Mouse (Mus musculus) C2C12 (cell line): Measurements from ENCODE around the gene Gcm1. TPM values are rescaled to one million over a fixed set of nuclear protein-coding genes. Genes with fewer than 3 reads are reported as not detected.

Source experiments
- H3K27me3 ChIP-seq: one replicate; pipeline ENCODE4 v1.6.1; 2011; ENCODE audit not compliant: control insufficient read depth, insufficient read depth, insufficient read length
- H3K36me3 ChIP-seq: one replicate; pipeline ENCODE4 v1.6.1; 2011; ENCODE audit not compliant: control insufficient read depth, insufficient read depth
- H3K4me3 ChIP-seq: one replicate; pipeline ENCODE4 v1.5.1; 2011; ENCODE audit warnings: mild to moderate bottlenecking, control low read depth; ENCODE audit not compliant: poor library complexity, insufficient read depth, severe bottlenecking
- H3K79me2 ChIP-seq: one replicate; pipeline ENCODE4 v1.6.1; 2011; ENCODE audit not compliant: control insufficient read depth, insufficient read depth
- H3K79me3 ChIP-seq: one replicate; pipeline ENCODE4 v1.6.1; 2011; ENCODE audit warnings: low read depth, control low read depth
- H3ac ChIP-seq: one replicate; pipeline ENCODE3; 2011; ENCODE audit warnings: low read depth; ENCODE audit not compliant: control insufficient read depth, insufficient read length
- CEBPB ChIP-seq: IDR thresholded peaks from one replicate; pipeline ENCODE4 v1.6.1; 2011; ENCODE audit warnings: low read depth, mild to moderate bottlenecking, control low read depth, moderate library complexity
- CTCF ChIP-seq: IDR thresholded peaks from one replicate; pipeline ENCODE4 v1.5.1; 2011; ENCODE audit not compliant: control insufficient read depth, insufficient read depth, insufficient read length
- FOSL1 ChIP-seq: IDR thresholded peaks from one replicate; pipeline ENCODE4 v1.8.0; 2011; ENCODE audit warnings: mild to moderate bottlenecking, low read length; ENCODE audit not compliant: poor library complexity, insufficient read depth, severe bottlenecking
- MAX ChIP-seq: IDR thresholded peaks from one replicate; pipeline ENCODE4 v1.6.1; 2011; ENCODE audit warnings: mild to moderate bottlenecking, control low read depth
- MYOD1 ChIP-seq: IDR thresholded peaks from one replicate; pipeline ENCODE4 v1.6.1; 2011; ENCODE audit warnings: low read depth; ENCODE audit not compliant: control insufficient read depth, insufficient read length
- MYOG ChIP-seq: IDR thresholded peaks from one replicate; pipeline ENCODE4 v1.6.1; 2011; ENCODE audit not compliant: control insufficient read depth, insufficient read length; ENCODE audit errors: extremely low read depth
- USF1 ChIP-seq: IDR thresholded peaks from one replicate; pipeline ENCODE4 v1.6.1; 2011; ENCODE audit warnings: low read depth, mild to moderate bottlenecking, control low read depth, moderate library complexity
- polyA plus RNA-seq: library from polyadenylated mRNA; unstranded; fragments of >200 nt; fragmentation: generic; extraction: Trizol; gene quantifications from one replicate; pipeline ENCODE4 v1.2.1, GENCODE M21; 2012; ENCODE audit warnings: missing spikeins

Gene Gcm1
- polyA plus RNA-seq, 1 experiment, result not detected

DNA sequence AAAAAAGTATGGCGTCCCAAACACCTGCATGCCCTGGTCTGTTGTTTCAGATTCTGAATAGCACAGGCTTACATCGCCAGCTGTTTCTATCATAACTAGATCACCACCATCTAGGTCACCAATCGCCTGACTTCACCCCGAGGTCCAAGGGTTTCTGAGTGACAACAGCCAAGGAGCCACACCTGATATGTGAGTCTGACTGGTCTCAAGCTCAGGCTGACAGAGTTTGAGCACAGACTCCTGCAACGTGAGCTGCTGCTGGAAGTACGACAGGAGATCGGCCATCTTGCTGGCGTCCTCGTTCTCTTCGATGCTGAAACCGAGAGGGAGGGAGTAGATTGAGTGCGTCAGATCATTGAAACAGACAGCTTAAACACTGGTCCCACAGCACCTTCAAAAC is 44.0 kb downstream of the Gcm1 start:
- Histone ChIP-seq H3K79me3 (no peaks in the 10 kb centered on the region), H3K79me2 (no peaks in the 10 kb centered on the region), H3K27me3 (no peaks in the 10 kb centered on the region), H3K4me3 (no peak overlapping the region), H3ac (no peak overlapping the region), H3K36me3 (peaks cover 69% of the 10 kb centered on the region)
- no peak for TF ChIP-seq MYOG
- TF ChIP-seq USF1, result no peak
- no peak for TF ChIP-seq FOSL1
- no peak for TF ChIP-seq MAX
- TF ChIP-seq CEBPB, result no peak
- TF ChIP-seq MYOD1, result no peak
- TF ChIP-seq CTCF, result no peak

- no peak overlapping the region for H3ac ChIP-seq
- H3K27me3 ChIP-seq, result no peaks in the 10 kb centered on the region
- peaks cover 69% of the 10 kb centered on the region for H3K36me3 ChIP-seq
- no peak overlapping the region for H3K4me3 ChIP-seq
- no peak for TF ChIP-seq MYOG
- no peak for TF ChIP-seq MYOD1
- TF ChIP-seq FOSL1, result no peak
- no peak for TF ChIP-seq CTCF
- no peak for TF ChIP-seq CEBPB
- TF ChIP-seq USF1, result no peak
- no peak for TF ChIP-seq MAX
- no peaks in the 10 kb centered on the region for H3K79me3 ChIP-seq
- H3K79me2 ChIP-seq, result no peaks in the 10 kb centered on the region
Measured at GRCm38 (mm10) chr9:78096376-78096775, 44.7 kb downstream of the Gcm1 start.

DNA sequence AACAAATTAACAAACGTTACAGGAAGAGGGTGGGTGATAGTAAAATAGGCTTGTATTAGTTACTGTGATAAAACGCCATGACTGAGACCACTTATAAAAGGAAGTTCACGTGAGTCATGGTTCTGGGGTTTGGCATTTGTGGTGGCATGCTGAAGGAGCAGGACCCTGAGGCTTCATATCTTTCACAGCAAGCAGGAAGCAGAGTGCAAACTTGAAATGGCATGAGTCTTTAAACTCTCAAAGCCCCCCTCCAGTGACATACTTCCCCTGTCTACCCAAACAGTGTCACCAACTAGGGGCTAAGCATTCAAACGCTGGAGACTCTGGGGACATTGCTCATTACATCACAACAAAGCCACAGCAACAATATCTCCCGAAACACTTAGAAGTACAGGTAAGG is 49.2 kb downstream of the Gcm1 start:
- Histone ChIP-seq H3K4me3 (no peak overlapping the region), H3K79me3 (peaks cover 2% of the 10 kb centered on the region), H3K27me3 (no peaks in the 10 kb centered on the region), H3K36me3 (peaks cover 57% of the 10 kb centered on the region), H3ac (no peak overlapping the region), H3K79me2 (peaks cover 8% of the 10 kb centered on the region)
- TF ChIP-seq MYOD1 (no peak), USF1 (no peak), MAX (no peak), CEBPB (no peak), FOSL1 (no peak), CTCF (no peak), MYOG (no peak)

DNA sequence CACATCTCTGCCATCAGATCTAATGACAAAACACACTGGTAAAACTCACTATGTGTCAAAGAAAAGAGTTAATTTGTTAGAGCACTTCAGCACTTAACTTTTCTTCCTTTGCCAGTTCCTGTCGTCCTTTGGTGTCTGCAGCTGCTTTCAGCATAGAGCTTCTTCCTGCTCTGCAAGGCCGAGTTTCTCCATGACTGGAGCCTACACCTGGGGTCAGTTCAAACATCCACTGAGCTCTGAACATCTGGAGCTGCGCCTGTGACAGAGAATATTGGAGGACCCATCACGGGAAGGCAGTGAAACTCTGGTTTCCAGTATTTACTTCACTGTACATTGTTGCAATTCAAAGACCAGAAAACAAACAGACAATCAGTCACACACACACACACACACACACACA is 49.7 kb downstream of the Gcm1 start:
- Histone ChIP-seq H3K4me3 (no peak overlapping the region), H3K27me3 (no peaks in the 10 kb centered on the region), H3K79me3 (peaks cover 2% of the 10 kb centered on the region), H3K36me3 (peaks cover 54% of the 10 kb centered on the region), H3ac (no peak overlapping the region), H3K79me2 (peaks cover 13% of the 10 kb centered on the region)
- no peak for TF ChIP-seq MYOD1
- TF ChIP-seq FOSL1, result no peak
- no peak for TF ChIP-seq CTCF
- no peak for TF ChIP-seq MYOG
- TF ChIP-seq MAX, result no peak
- no peak for TF ChIP-seq USF1
- TF ChIP-seq CEBPB, result no peak

- H3K36me3 ChIP-seq, result peaks cover 29% of the 10 kb centered on the region
- TF ChIP-seq FOSL1 (no peak), CEBPB (no peak), USF1 (no peak), MAX (no peak), MYOD1 (no peak), MYOG (no peak), CTCF (no peak)
- no peak overlapping the region for H3ac ChIP-seq
- H3K79me2 ChIP-seq, result peaks cover 31% of the 10 kb centered on the region
- peaks cover 4% of the 10 kb centered on the region for H3K79me3 ChIP-seq
- no peaks in the 10 kb centered on the region for H3K27me3 ChIP-seq
- no peak overlapping the region for H3K4me3 ChIP-seq
Measured at GRCm38 (mm10) chr9:78103965-78104560, 52.3 kb downstream of the Gcm1 start.

- H3K79me3 ChIP-seq, result peaks cover 4% of the 10 kb centered on the region
- peaks cover 21% of the 10 kb centered on the region for H3K36me3 ChIP-seq
- no peak overlapping the region for H3ac ChIP-seq
- no peaks in the 10 kb centered on the region for H3K27me3 ChIP-seq
- H3K79me2 ChIP-seq, result peaks cover 31% of the 10 kb centered on the region
- TF ChIP-seq CTCF, result no peak
- no peak for TF ChIP-seq MYOG
- TF ChIP-seq MAX, result no peak
- no peak overlapping the region for H3K4me3 ChIP-seq
Measured at GRCm38 (mm10) chr9:78104973-78105372, 53.2 kb downstream of the Gcm1 start.
